Mouse (Mus musculus): Measurements from ENCODE around the gene Farp1. TPM values are rescaled to one million over a fixed set of nuclear protein-coding genes. Genes with fewer than 3 reads are reported as not detected.
"Not testable (repeated sequence)": the region's sequence is repeated elsewhere in the genome, so short reads cannot be mapped to it uniquely, and the experiment has no call there.

Farp1 gene
- total RNA-seq, 2 experiments from 2014 or later: 126 to 130 TPM

GRCm38 (mm10) chr14:121165408-121166037, 130.5 kb downstream of the Farp1 start:
- intact Hi-C loops (cut with DNase I): loop anchor here (5.0 kb wide), 1 partner anchor 173 kb away; no protein-coding TSS in a partner anchor
- peak; percentile 51 to 87 for DNase-seq (ENCODE audit: low spot score in 2 of 2)

DNA sequence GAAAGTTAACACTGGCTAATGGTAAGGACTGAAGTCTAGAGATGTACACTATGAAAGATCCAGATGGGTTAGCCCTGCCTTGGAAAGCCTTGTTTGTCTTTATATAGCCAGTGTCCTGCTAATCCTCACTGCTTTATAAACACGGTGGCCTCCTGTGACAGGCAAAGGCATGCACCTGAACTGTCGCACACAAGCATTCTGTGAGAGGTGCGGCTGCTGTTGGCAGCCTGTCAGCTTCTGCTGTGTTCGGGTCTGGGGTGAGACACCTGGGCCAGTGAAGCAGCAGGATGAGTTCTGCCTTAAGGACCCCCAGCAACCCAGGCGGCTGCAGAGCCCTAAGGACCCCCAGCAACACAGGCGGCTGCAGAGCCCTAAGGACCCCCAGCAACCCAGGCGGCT, 131.0 kb downstream of the Farp1 start:
- intact Hi-C loops (cut with DNase I): loop anchor here (5.0 kb wide), 1 partner anchor 174 kb away; no protein-coding TSS in a partner anchor

DNA sequence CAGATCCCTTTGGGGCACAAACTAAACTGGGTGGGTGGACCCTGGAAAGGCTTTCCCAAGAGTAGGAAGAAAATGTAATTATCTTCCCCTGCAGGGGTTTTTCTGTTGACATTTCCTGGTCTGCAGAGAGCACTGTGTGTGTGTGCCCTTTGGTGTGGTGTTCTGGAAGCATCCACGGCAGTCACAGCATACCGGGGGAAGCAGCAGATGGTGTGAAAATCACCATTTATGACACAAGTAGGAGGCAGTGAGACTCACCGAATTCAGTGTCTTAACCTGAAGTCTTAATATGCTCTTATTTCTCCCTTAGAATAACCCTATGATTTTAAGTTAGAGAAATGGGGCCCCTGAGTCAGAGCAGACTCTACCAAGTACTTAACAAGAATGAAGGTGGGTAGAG, 133.7 kb downstream of the Farp1 start:
- intact Hi-C loops (cut with DNase I): loop anchor here (5.0 kb wide), 1 partner anchor 176 kb away; no protein-coding TSS in a partner anchor

More for the DNA sequence above, 131.0 kb downstream of the Farp1 start:
- no peak for DNase-seq (ENCODE audit: low spot score in 2 of 2)

DNA sequence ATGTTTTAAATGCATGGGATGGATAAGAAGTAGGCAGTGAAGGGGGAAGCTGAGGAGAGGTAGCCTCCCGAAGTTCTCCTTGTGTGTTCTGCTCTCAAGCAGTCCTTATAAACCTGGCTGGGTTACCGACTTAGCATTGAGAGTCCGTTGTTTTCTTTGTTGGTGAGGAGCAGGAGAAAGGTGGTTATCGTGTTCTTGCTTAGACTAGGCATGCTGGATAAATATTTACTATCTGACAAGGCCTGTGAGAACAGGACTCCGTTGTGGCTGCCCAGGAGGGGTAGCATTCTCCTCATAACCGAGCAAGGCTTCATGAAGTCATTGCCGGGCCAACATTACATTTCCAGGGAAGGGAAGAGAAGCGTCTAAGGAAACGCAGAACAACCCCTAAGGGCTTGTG, 135.3 kb downstream of the Farp1 start:
- intact Hi-C loops (cut with DNase I): no loop called here
- no peak for DNase-seq (ENCODE audit: low spot score in 2 of 2)

More for the DNA sequence above, 133.7 kb downstream of the Farp1 start:
- peak in 1 of 2 experiments; percentile 66 for DNase-seq (ENCODE audit: low spot score in 2 of 2)

- intact Hi-C loops (cut with DNase I): no loop called here
- DNase-seq (ENCODE audit: low spot score in 2 of 2): peak; percentile 68 to 91
Measured at GRCm38 (mm10) chr14:121172065-121173036, 137.4 kb downstream of the Farp1 start.

- intact Hi-C loops (cut with DNase I): no loop called here
- DNase-seq (ENCODE audit: low spot score in 2 of 2): no peak
Measured at GRCm38 (mm10) chr14:121175385-121175784, 140.4 kb downstream of the Farp1 start.

DNA sequence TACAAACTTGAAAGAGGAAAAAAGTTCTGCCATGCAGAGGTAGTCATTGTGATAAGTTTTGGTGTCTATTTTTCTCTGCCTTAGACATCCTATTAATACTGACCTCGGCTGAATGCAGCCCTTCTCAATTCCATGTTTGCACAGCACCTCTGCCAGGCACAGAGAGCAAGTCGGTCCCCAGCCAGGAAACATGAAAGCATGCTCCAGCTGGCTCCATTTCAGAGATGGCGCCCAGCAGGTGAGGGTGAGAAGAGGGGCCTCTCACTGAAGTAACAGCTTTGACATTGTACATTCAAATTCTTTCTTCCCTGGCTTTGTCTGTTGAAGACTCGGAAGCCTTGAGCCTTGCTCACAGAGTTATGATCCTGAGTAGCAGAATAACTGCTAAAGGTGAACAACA, 140.9 kb downstream of the Farp1 start:
- intact Hi-C loops (cut with DNase I): no loop called here
- DNase-seq (ENCODE audit: low spot score in 2 of 2): no peak

DNA sequence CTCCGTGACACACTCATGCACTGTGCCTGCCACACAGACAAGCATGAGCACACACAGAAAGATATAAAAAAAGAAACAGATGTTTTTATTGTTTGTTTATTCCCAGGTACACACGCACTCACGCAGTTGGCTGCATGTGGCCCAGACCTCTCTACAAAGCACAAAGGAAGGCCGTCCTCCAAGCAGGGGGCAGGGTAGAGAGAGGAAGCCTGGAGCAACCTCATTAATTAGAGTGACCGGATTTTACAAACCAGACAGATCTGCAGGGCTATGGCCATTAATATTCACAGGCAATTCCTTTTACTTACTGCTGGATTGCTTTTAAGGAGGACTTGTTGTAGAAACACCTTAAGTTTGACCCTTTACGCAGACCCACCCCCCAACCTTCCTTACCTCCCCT, 142.9 kb downstream of the Farp1 start:
- intact Hi-C loops (cut with DNase I): no loop called here

GRCm38 (mm10) chr14:121180611-121181010, 145.6 kb downstream of the Farp1 start:
- intact Hi-C loops (cut with DNase I): no loop called here
- DNase-seq (ENCODE audit: low spot score in 2 of 2): no peak

More for the DNA sequence above, 142.9 kb downstream of the Farp1 start:
- DNase-seq (ENCODE audit: low spot score in 2 of 2): no peak

DNA sequence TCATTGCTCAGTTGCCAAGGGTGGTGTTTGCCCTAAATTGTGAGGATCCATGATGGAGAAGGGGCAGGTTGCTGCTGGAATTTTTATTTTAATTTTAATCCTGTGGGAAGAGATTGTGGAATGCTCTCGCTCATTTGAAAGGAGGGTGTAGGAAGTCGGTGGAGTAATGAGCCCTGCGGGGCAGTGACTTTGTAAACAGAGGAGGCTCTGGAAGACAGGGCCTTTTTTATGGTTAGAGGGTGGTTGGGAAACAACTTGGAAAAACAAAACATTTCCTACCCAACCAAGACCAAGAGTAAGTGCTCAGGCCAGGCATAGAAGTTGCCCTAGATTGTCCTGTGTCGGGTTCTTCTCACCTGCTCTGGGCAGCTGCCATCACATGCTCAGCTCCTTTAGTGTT, 146.8 kb downstream of the Farp1 start:
- intact Hi-C loops (cut with DNase I): no loop called here

GRCm38 (mm10) chr14:121182967-121183366, 148.0 kb downstream of the Farp1 start:
- DNase-seq (ENCODE audit: low spot score in 2 of 2): no peak
- intact Hi-C loops (cut with DNase I): no loop called here

More for the DNA sequence above, 146.8 kb downstream of the Farp1 start:
- DNase-seq (ENCODE audit: low spot score in 2 of 2): no peak

DNA sequence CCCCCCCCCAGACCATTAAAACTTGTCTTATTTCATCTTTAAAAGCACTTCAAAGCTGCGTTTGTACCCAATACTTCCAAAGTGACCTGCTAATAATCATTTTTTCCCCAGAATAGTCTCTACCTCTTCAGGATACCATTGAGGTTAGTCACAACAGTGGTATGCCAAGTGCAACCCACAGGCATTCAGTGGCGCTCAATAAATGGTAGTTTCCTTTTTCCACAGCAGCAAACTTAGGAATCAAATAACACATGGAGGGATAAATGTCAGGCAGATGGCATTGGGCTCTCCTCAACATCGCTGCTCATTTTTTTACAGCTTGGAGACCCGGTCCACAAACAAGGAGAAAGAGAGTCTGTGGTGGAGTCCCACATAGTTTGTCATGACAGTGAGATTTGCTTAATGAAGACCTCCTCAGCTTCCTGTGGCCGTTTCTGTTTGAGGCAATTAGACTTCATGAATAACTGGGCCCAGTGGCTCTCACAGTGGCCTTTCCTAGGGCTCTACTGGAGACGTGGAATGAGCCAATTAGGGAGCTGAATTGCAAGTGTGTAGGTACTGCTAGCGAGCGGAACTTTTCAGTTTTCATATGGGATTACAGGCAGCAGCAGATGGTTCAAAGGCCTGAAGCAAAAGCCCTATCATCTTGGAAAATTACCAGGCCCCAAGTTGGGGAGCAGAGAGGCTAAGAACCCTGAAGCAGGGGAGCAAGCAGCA, 148.6 kb downstream of the Farp1 start:
- intact Hi-C loops (cut with DNase I): no loop called here
- no peak for DNase-seq (ENCODE audit: low spot score in 2 of 2)

GRCm38 (mm10) chr14:121184351-121184750, 149.4 kb downstream of the Farp1 start:
- DNase-seq (ENCODE audit: low spot score in 2 of 2): no peak
- intact Hi-C loops (cut with DNase I): no loop called here

DNA sequence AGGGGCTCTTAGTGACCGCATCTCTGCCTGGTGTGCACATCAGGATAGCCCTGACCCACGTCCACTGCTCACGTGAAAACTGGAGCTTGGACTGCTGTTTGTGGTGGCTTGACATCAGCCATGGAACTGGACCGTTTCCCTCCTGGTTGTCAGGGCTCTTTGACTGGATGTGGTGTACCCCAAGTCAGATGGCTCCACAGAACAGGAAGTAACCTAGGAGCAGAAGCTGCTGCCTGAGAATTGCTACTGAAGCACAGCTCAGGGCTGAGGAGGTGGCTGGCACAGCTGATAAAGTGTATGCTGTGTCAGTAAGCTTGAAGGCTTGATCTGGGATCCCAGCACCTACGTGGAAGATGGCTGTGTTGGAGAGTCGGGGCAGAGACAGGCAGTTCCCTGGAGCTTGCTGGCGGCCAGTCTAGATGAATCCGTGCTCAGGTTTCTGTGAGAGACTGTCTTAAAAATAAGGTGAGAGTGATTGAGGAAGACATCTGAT, 151.4 kb downstream of the Farp1 start:
- peak in 1 of 2 experiments; percentile 40 for DNase-seq (ENCODE audit: low spot score in 2 of 2)
- intact Hi-C loops (cut with DNase I): no loop called here

DNA sequence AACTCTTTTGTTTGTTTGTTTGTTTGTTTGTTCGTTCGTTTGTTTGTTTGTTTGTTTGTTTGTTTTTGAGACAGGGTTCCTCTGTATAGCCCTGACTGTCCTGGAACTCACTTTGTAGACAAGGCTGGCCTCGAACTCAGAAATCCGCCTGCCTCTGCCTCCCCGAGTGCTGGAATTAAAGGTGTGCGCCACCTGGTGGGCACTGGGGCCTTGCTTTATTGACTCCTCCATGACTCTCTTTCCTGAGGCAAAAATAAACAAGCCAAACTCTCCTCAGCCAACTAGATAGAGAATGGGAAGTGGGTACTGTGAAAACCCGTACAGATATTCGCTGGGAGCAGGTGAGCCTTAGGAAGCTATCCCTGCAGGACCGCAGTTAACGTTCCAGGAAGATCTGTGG, 154.8 kb downstream of the Farp1 start:
- intact Hi-C loops (cut with DNase I); DNase-seq (ENCODE audit: low spot score in 2 of 2): not testable (repeated sequence)

DNA sequence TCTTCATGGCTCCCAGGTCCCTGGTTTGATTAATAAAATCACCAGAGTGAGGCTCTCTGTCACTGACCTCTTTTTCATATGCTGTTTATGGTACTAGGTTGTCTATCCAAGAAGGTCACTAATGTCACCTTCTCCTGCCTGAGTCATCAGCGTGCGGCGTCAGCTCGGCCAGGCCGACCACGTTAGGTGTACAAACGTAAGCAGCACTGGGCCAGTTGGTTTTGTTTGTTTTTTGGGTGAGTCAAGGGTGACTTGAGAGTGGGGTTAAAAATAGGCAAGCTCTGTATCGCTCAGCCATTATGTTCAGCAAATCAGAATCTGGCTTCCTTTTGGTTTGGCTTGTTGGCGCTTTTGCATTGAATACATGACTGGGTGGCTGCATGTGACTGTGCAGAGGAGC, 155.4 kb downstream of the Farp1 start:
- intact Hi-C loops (cut with DNase I): no loop called here

DNA sequence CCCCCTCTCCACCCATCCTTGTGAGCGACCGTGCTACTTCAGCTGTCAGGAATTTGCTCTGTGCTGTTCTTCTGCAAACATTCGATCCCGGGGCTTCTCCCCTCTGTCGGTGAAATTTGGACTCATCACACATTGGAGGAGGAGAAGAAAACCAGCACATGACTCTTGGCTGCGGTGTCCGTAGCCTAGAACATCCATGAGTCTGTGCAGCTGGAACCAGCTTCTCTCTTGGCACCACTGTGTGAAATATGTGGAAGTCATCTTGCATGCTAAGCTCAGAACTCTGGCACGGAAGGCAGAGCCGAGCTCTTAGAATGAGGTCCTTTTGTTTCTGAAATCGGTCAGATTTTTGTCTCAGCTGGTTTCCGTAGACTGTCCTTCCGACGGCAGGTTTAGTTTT, 156.7 kb downstream of the Farp1 start:
- intact Hi-C loops (cut with DNase I): no loop called here
- peak in 1 of 2 experiments; percentile 47 for DNase-seq (ENCODE audit: low spot score in 2 of 2)

More for the DNA sequence above, 155.4 kb downstream of the Farp1 start:
- no peak for DNase-seq (ENCODE audit: low spot score in 2 of 2)

- intact Hi-C loops (cut with DNase I): no loop called here
- peak in 1 of 2 experiments; percentile 35 for DNase-seq (ENCODE audit: low spot score in 2 of 2)
Measured at GRCm38 (mm10) chr14:121192394-121192793, 157.4 kb downstream of the Farp1 start.

DNA sequence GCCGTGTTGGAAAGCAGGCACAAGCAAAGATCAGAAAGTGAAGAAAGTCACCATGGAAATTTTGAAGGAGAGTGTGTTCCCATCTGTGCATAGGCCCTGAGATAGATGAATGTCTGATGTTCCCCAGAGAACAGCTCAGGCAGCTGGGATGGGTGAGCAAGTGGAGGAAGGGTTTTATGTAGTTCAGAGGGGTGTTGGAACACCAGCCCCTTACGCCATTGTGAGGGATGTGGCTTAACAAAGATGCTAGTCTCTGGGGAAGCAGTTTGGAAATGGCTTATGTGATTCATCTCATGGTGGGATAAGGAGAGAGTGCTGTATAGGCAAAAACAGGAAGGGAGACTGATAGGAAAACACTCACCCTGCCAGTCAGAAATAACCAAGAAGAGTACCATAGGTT, 159.0 kb downstream of the Farp1 start:
- intact Hi-C loops (cut with DNase I): no loop called here
- DNase-seq (ENCODE audit: low spot score in 2 of 2): no peak
